Mouse (Mus musculus) left cerebral cortex, postnatal 14 days (tissue): ENCODE results near the gene Cnksr2. TPM values are rescaled to one million over a fixed set of nuclear protein-coding genes. Genes with fewer than 3 reads are reported as not detected.

Experiments
- DNase-seq, 2 experiments: peaks; one replicate each; pipeline ENCODE4 v3.0.0; 2021 to 2022; ENCODE audit warnings: low spot score in 2 of 2, mixed read lengths in 1 of 2
- intact Hi-C: fragments of 180-260 bp; cut with DNase I; formaldehyde crosslinking; loops from one replicate; pipeline ENCODE4 v1.15.1; 2025
- long read RNA-seq, 2 experiments: library from polyadenylated mRNA; stranded (forward); transcript quantifications; one replicate each; pipeline ENCODE4 v2.0.0; 2021
- total RNA-seq, 2 experiments: library from RNA; stranded (reverse); gene quantifications; 2 replicates each; pipeline ENCODE4 v1.2.3; 2021

The Cnksr2 gene
- 100 to 1,000 TPM; 182 to 208 TPM for total RNA-seq
- long read RNA-seq, experiment 1, full-length matches to known transcripts: 15 of 92 reads
- long read RNA-seq, experiment 1, partial matches to known transcripts: 19 of 92 reads
- long read RNA-seq, experiment 1, other reads (novel, unspliced or antisense): 58 of 92 reads
- long read RNA-seq, experiment 2, full-length matches to known transcripts: 15 of 80 reads
- long read RNA-seq, experiment 2, partial matches to known transcripts: 18 of 80 reads
- long read RNA-seq, experiment 2, other reads (novel, unspliced or antisense): 47 of 80 reads

DNA sequence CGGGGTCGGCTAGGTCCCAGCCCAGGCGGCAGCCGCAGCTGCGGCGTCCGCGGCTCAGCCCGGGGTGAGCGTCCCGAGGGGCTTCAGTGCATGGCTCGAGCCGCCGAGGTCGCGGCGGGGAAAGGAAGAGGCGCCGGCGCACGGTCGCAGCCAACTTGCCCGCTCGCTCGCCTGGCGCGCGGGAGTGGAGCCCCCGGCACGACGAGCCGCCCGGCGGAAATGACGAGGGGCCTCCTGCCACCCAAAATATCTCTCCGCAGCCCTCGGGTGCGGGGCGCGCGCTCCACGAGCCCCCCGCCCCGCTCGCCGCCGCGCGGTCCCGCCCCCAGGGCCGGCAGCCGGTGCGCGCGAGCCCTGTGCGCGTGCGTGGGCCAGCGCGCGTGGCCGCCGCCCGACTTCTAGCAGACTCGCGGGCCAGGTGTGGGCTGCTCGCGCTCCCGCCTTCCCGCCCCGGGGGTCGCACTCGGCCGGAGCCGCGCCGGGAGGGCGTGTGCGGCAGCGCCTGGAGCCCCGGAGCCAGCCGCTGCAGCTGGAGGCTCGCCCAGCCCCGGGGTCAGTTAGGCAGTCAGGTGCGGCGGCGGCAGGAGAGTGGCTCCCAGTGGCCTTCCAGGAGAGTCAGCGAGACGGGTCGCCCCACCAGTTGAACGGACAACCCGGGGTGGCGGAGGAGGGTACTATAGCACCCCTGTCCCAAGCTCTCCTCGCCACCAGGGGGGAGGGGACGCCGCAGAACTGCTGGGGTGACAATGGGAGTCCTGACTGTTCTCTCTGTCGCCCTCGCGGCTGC lies at the start of gene Cnksr2:
Gene Cnksr2, minus strand, starts transcription at position 238 of the 787 bp plus-strand sequence.
- DNase-seq: peak; percentile 42 to 62
- intact Hi-C loops: loop anchor here (5.0 to 10.0 kb wide), 2 partner anchors 572 to 879 kb away; no protein-coding TSS in a partner anchor

DNA sequence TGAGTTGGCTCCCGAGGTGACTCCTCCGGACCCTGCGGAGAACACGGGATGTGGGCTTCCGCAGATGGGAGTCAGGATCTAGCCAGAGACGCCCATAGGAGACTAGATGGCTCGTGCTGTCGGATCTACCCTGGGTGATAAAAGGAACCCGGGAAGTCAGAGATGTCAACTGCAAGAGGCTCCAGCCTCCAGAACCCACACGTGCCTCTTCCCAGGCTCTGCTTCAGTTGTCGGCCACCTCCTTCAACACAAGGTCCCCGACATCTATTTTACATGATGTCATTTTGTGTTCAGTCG lies 698 bp upstream of the Cnksr2 start:
- intact Hi-C loops: loop anchor here (5.0 to 10.0 kb wide), 2 partner anchors 571 to 879 kb away; no protein-coding TSS in a partner anchor
- DNase-seq: peak; percentile 7 to 14

DNA sequence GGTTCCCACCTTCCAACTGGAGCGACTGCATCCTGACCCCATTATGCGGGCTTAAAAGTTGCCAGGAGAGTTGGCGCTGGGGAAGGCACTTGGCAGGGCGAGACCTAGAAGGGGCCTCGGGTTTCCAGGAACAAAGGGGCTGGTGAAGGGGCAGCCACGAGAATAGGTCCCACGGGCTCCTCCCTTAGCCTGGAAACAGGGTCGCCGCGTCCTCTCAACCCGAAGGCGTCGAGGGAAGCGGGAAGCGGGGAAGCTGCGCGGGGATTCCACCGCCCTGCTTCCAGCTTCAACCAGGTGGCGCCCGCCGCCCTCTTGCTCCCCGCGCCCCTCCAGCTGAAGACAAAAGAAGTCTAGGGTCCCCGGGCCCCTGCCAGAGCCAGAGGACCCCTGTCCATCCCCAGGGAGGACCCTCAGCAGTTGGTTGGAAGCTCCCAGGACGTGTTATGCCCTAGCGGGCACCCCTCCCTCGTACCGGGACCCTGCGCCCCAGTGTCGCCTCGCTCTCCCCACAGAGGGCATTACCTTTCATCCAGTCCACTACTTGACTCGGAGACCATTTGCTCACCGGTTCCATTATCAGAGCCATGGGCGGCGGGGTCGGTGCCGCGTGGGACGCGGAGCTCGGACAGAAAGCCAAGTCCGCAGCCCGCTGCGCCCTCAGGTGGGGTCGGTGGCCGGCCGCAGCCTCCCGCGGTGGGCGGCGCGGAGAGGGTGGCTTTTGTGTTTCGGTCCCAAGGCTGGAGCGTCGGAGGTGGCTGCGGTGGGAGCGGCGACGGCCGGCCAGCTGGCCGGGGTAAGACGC lies 638 bp downstream of the Cnksr2 start:
- no peak for DNase-seq
- intact Hi-C loops: loop anchor here (5.0 to 10.0 kb wide), 2 partner anchors 572 to 880 kb away; no protein-coding TSS in a partner anchor

DNA sequence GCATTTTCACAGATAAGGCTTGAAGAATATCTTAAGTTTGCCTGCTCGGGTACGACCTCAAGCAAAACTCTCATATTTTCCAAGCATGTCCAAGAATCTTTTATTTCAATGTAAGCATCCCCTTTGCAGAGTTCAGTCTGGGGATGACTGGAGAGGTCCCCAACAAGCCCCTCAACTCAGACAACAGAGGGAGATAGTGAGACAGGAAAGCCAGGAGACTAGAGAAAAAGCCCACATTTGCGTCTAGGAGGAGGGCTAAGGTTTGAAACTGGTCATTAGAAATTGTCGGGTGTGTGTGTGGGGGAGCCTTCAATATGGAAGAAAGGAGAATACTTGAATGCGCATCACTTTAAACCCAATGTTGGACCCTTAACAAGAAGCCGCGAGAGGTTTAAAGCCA lies 1.4 kb downstream of the Cnksr2 start:
- intact Hi-C loops: loop anchor here (5.0 to 10.0 kb wide), 2 partner anchors 573 to 881 kb away; no protein-coding TSS in a partner anchor

DNA sequence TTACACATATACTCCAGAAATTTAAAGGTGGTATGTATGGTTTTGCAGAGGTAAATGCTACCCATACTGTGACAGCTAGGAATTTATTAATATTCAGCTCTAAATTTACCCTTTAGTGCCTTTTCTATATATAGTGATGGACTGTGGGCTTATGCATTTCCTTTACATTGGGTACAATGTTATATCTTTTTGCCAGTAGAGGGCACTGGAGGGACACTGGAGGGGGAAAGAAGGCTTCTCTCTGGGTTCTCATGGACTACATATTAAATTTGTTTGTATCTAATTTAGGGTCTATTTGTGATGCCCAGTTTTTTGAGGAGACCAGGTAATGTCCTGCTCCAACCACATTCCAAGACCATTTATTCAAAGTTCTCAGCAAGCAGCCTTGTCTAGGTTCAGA lies 91.4 kb downstream of the Cnksr2 start:
- no peak for DNase-seq
- intact Hi-C loops: loop anchor here (5.0 kb wide), 1 partner anchor 971 kb away; no protein-coding TSS in a partner anchor

More for the DNA sequence above, 1.4 kb downstream of the Cnksr2 start:
- DNase-seq: peak in 1 of 2 experiments; percentile 5

DNA sequence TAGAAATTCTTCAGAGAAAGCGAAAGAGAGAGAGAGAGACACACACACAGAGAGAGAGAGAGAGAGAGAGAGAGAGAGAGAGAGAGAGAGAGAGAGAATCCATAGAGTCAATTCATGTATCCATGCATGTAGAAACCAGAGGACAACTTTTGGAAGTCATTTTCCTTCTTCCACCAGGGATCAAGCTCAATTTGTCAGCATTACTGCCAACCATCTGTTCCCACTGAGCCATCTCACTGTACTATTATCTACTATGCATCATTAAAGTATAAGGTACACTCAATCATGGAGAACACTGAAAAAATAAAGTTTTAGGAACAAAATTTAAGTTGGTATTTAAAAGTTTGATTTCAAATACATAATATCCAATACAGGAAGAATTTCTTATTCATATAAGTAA lies 93.8 kb downstream of the Cnksr2 start:
- intact Hi-C loops: no loop called here
- DNase-seq: no peak

DNA sequence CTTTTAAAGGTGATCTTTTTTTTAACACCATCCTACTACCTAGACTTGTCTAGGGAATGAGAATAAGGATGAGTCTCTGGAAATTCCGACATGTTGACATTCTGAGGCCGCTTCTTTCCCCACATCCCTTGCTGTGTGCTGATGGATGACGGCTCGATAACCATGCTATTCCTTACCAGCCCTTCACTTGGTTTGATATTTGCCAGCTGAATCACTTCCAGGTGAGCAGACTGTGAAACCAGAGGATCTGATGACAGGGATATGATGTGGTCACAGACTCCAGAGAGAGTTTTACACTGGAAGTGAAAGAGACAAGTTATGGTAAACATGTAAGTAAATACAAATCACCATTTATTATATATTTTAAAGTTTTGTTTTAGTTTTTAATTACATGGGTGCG lies 98.0 kb downstream of the Cnksr2 start:
- intact Hi-C loops: no loop called here

DNA sequence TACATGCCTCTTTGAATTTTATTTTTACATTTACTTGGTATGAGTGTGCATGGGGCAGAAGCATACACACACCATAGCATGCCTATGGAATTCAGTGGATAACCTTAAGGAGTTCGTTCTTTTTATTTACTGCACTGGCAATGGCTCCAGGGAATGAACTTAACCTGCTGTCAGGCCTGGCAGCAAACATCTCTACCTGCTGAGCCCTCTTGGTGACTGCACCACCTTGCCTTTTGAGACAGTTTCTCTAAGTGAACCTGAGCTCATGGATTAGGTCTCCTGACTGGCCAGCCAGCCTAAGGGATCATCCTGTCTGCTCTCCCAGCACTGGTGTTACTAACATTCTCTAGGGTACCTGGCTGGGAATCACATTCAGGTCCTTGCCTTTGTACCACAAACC lies 106.5 kb downstream of the Cnksr2 start:
- intact Hi-C loops: no loop called here
- DNase-seq: no peak

More for the DNA sequence above, 98.0 kb downstream of the Cnksr2 start:
- DNase-seq: no peak

DNA sequence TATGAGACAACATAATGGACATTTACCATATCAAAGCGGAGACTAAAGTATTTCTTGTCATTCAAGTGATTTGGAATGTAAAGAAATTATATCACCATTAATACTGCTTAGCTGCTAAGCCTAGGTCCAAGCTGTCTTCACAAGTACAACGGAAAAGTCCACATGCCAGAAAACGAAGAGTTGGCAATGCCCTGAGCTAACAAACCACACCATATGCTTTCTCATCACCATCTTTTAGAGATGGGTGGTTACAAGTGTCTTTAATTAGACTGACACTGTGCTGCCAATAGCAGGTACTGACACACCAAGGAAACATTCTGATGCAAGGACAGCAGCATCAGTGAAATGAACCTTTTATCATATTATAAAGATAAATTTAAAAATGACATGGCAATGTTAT lies 123.0 kb downstream of the Cnksr2 start:
- intact Hi-C loops: no loop called here
- DNase-seq: no peak

DNA sequence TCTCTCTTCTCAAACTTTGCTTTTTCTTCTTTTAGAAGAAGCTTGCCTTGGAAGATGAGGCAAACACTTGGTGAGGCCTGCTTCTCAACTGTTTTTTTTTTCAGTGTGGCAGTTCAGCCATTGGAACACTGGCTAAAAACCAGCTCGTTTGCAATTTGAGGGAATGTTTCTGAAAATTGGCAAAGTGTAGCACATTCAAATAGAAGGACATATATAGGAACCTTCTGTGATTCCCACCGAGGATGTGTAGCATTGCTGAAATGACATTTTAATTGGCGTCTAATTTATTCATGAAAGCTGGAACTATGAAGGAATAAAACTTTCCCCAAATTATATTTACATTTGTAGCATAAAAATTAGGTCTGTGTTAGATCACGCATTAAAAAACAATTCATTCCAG lies 213.1 kb downstream of the Cnksr2 start:
- intact Hi-C loops: no loop called here
- no peak for DNase-seq

DNA sequence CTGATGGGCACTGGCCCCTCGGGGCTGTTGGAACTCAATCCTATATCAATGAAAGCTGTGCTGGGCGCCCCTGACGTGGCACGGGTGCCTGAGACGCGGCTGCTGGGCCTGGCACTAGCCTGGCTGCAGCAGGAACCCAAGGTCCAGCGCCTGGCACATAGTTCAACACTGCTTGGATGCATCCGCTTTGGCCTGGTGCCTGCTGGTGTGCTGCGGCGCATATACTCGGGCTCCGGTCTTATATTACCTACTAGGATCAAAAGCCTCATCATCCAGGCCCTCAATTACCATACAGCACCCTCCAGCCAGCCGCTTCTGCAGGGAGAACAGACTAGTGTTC lies 224.2 kb downstream of the Cnksr2 start:
- intact Hi-C loops: no loop called here
- DNase-seq: no peak

DNA sequence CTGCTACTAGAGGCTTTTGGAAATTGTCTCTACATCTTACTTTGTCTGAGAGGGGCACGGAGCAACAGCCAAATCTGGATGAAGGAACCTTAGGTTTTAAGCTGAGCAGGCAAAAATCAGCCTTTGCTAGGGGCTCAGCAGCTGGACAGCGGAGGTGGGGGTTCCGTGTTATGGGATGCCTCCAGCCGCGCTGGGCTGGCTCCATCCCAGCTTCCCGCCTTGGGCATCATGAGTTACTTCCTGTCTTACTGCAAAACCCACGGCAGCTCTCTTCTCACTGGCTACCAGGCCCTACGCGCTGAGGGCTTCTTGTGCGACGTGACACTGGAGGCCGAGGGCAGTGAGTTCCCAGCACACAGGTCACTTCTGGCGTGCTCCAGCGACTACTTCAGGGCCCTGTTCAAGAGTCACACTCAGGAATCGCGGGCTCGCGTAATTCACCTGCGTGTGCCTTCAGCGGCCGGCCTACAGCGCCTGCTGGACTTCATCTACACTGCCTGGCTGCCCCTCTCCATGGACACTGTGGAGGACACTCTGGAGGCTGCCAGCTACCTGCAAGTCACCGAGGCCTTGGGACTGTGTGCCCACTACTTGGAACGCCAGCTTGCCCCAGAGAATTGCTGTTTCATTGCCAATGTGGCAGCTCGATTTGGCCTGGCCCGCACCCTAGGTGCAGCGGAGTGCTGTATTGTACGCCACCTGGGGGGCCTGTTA lies 224.7 kb downstream of the Cnksr2 start, which contains the start of gene Klhl34:
Gene Klhl34, plus strand, starts transcription at position 229 of the 714 bp plus-strand sequence.
- intact Hi-C loops: no loop called here
- no peak for DNase-seq

DNA sequence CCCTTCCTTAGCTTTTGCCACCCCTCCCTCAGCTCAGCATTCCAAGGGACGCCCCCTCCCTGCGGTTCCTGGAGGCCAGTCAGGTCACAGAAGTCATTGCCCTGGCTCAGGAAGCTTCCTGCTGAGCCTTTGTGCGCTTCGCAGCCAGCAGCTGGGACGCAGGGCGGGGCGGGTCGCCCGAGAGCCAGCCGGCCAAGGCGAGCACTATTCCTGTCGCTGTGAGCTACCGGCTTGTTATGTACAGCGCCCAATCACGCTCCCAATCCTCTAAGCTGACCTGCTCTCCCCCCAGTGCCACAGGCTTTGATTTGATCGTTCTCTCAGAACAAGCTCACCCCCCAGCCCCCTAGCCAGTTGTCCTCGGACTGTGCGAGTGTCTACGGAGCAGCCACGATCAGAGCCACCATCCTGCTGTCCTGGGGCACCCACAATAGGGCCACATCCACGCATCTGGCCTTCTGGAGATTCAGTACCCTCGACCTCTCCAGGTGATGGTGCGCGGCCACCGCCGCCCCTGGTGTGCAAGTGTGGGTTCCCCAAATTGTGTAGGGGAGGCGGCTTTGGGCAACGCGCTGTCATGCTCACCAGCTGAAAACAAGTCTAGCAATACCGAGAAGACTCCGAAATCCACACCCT lies 225.4 kb downstream of the Cnksr2 start:
- intact Hi-C loops: no loop called here
- DNase-seq: no peak

DNA sequence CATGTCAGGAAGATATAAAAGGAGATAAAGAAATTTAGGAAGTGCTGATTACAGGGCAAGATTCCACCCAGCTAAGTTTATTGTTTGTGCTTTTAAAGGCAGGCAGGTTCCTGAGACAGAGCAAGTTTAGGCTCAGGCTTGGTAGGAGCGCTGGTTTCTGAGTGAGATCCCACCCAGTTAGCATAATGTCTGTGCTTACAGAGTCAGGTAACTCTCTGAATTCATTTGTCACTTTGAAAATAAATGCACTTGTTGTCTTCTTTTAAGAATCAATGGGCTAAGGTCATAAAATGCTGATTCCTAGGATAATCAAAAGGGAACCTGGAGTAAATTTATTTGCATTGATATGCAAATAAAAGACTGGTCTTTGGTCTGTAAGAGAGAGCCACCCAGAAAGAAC lies 233.4 kb downstream of the Cnksr2 start:
- intact Hi-C loops: no loop called here
- no peak for DNase-seq

DNA sequence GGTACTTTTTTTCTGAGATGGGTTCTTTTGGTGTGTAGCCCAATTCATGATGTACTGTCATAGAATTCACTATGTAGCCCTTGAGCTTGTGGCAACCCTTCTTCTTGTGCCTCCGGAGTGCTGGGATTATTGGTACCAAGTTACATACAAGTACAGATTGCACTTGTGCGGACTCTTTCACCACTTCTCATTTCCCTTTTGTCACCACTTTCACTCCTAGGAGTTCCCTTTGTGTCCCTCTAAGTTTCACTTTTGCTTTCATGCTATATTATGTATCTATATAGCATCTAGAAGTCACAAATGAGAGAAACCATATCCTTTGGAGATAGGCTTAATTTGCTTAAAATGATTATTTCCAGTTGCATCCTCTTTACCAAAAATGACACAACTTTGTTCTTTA lies 241.4 kb downstream of the Cnksr2 start:
- intact Hi-C loops: no loop called here

More for the DNA sequence above, 241.4 kb downstream of the Cnksr2 start:
- DNase-seq: no peak
